20 mouse cellular contexts compared by ENCODE assay signal in the genomic region with DNA sequence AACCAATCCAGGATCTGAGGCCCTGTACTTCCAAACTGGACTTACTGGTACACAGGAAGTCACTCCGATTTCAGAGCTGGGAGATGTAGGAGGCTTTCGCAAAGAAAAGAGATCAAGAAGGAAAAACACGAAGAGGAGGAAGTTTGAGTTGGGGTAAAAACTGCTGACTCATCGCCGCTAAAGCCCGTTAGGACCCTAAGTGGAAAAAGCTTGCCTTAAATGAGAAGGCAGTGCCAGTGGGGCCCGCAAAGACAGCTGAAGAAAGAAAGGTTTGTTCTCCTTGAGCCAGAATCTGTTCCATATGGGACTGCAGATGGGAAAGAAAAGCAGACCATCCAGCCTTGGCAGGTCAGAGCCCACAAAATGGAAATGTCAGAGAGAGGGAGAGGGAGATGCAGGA. TPM values are rescaled to one million over a fixed set of nuclear protein-coding genes. Genes with fewer than 3 reads are reported as not detected.
A peak's percentile ranks its signal among the peaks of the same experiment; 100 is the strongest.
DNase-seq lines count a peak whose midpoint lies in the region; ATAC-seq and TF ChIP-seq lines count a peak whose summit lies in the region.
"Had no signal": no experiment of that assay in that cellular context is flagged by ENCODE, and none has a peak within 500 bp of the region (broad histone marks: within the 10 kb centered on the region; RNA-seq: fewer than 3 reads in every experiment).

No protein-coding gene starts in this region.

- H3K4me1 ChIP-seq in liver, adult 2 months (ENCODE audit: control insufficient read depth, insufficient read depth, low read length), result peaks cover 37% of the 10 kb centered on the region
- peaks cover 45% of the 10 kb centered on the region for H3K4me1 ChIP-seq in embryonic facial prominence, embryonic 10.5 days
- H3K4me1 ChIP-seq in limb, embryonic 10.5 days, result peaks cover 33% of the 10 kb centered on the region
- peaks cover 20% of the 10 kb centered on the region for H3K4me1 ChIP-seq in hindbrain, embryonic 12.5 days

- TF ChIP-seq CTCF in liver, adult 2 months (IDR thresholded peaks at IDR 0.05; ENCODE audit: low read depth, low read length), result no peak

- WGBS in liver, adult 2 months, result 77% methylated on average over 7 of the region's 7 CpGs
- 46% methylated on average over 7 of the region's 7 CpGs for WGBS in embryonic facial prominence, embryonic 10.5 days
- WGBS in limb, embryonic 10.5 days, result 74% methylated on average over 7 of the region's 7 CpGs
- 62% methylated on average over 7 of the region's 7 CpGs for WGBS in hindbrain, embryonic 12.5 days

- peak overlapping the region; percentile 33 for H3K27ac ChIP-seq in liver, adult 2 months (replicated peaks; ENCODE audit: insufficient read depth, low read depth, low read length)
- H3K27ac ChIP-seq in embryonic facial prominence, embryonic 10.5 days (replicated peaks), result peak overlapping the region; percentile 66
- H3K27ac ChIP-seq in limb, embryonic 10.5 days, result peak overlapping the region; percentile 53; the same call in 1 of the 2 replicates
- no peak overlapping the region; the same call in 1 of the 2 replicates for H3K27ac ChIP-seq in hindbrain, embryonic 12.5 days
- H3K27ac ChIP-seq: heart, embryonic 15.5 days; hindbrain, embryonic 14.5 days; liver, embryonic 14.5 days; stomach, postnatal 0 days had no signal

- no peak overlapping the region for H3K4me2 ChIP-seq in hindbrain, embryonic 12.5 days (replicated peaks)
- H3K4me2 ChIP-seq: heart, embryonic 15.5 days; hindbrain, embryonic 14.5 days; midbrain, embryonic 11.5 days had no signal

- H3K9ac ChIP-seq in liver, adult 2 months (ENCODE audit: low read depth, low read length), result no peak overlapping the region
- H3K9ac ChIP-seq in hindbrain, embryonic 12.5 days, result no peak overlapping the region
- H3K9ac ChIP-seq: heart, embryonic 15.5 days; hindbrain, embryonic 14.5 days; liver, embryonic 14.5 days had no signal

- no peaks in the 10 kb centered on the region for H3K9me3 ChIP-seq in embryonic facial prominence, embryonic 10.5 days
- no peaks in the 10 kb centered on the region for H3K9me3 ChIP-seq in limb, embryonic 10.5 days (replicated peaks)
- H3K9me3 ChIP-seq in hindbrain, embryonic 12.5 days (replicated peaks), result no peaks in the 10 kb centered on the region
- H3K9me3 ChIP-seq: heart, embryonic 15.5 days had no signal

- no peaks in the 10 kb centered on the region for H3K27me3 ChIP-seq in liver, adult 2 months (ENCODE audit: control insufficient read depth, insufficient read depth, low read length)
- H3K27me3 ChIP-seq in embryonic facial prominence, embryonic 10.5 days (replicated peaks; ENCODE audit: low read depth, poor library complexity, severe bottlenecking), result no peaks in the 10 kb centered on the region
- no peaks in the 10 kb centered on the region for H3K27me3 ChIP-seq in limb, embryonic 10.5 days (ENCODE audit: low read depth, poor library complexity, severe bottlenecking)
- no peaks in the 10 kb centered on the region for H3K27me3 ChIP-seq in hindbrain, embryonic 12.5 days
- H3K27me3 ChIP-seq: heart, embryonic 15.5 days had no signal

- H3K79me2 ChIP-seq in liver, adult 2 months (ENCODE audit: control insufficient read depth, insufficient read depth, low read length), result peaks cover 35% of the 10 kb centered on the region; the same call in 1 of the 2 replicates

- TF ChIP-seq POLR2A in liver, adult 2 months (IDR thresholded peaks at IDR 0.05; ENCODE audit: extremely low read depth, insufficient read depth, low read length), result no peak

- no peaks in the 10 kb centered on the region for H3K36me3 ChIP-seq in liver, adult 2 months (ENCODE audit: control insufficient read depth, insufficient read depth, low read length)
- H3K36me3 ChIP-seq in embryonic facial prominence, embryonic 10.5 days (replicated peaks), result no peaks in the 10 kb centered on the region
- H3K36me3 ChIP-seq in limb, embryonic 10.5 days, result no peaks in the 10 kb centered on the region
- no peaks in the 10 kb centered on the region for H3K36me3 ChIP-seq in hindbrain, embryonic 12.5 days
- H3K36me3 ChIP-seq: G1E; heart, embryonic 15.5 days had no signal

- H3K4me3 ChIP-seq in liver, adult 2 months (ENCODE audit: insufficient read depth, low read depth, low read length), result no peak overlapping the region
- H3K4me3 ChIP-seq in embryonic facial prominence, embryonic 10.5 days, result no peak overlapping the region
- no peak overlapping the region for H3K4me3 ChIP-seq in limb, embryonic 10.5 days
- no peak overlapping the region for H3K4me3 ChIP-seq in hindbrain, embryonic 12.5 days
- H3K4me3 ChIP-seq: heart, embryonic 15.5 days; myocyte had no signal

- ATAC-seq in hindbrain, embryonic 12.5 days (ENCODE audit: low FRiP score), result no peak
- no peak for ATAC-seq in monocyte, adult 5-6 weeks (replicated peaks; ENCODE audit: insufficient number of reproducible peaks, low FRiP score, low TSS enrichment, poor library complexity, severe bottlenecking)
- ATAC-seq: intestine, embryonic 16.5 days; lung, postnatal 0 days had no signal

- no peak for DNase-seq in liver, adult 2 months (ENCODE audit: extremely low read depth, low read depth, low spot score)
- DNase-seq in liver, result no peak
- peak; percentile 57 for DNase-seq in embryonic facial prominence, embryonic 10.5 days (ENCODE audit: low spot score)
- DNase-seq in limb, embryonic 10.5 days (ENCODE audit: low spot score), result no peak
- peak; percentile 45 for DNase-seq in mesoderm, embryonic 11.5 days (ENCODE audit: low read depth, low spot score)
- DNase-seq in heart, adult 9 months (ENCODE audit: low spot score in 2 of 2), result no peak
- DNase-seq: adrenal gland, postnatal 14 days; cerebellum, postnatal 36 days; gastrocnemius, postnatal 36 days had no signal

RNA-seq across cellular contexts. Expression of a gene that starts 24.8 kb away (rescaled TPM):
- 53.6 and 63.8 TPM in 2 replicates for total RNA-seq in liver, adult 2 months (2014; rRNA removed)
- polyA plus RNA-seq in liver, adult 2 months (2012; rRNA removed), result 156 and 257 TPM in 2 replicates
- polyA plus RNA-seq in embryonic facial prominence, embryonic 10.5 days (2016; fragmentation: Nextera tagmentation; extraction: Ambion mirVana), result 45.7 and 46.6 TPM in 2 replicates
- polyA plus RNA-seq in limb, embryonic 10.5 days (2016; fragmentation: Nextera tagmentation; extraction: Ambion mirVana), result 34.6 and 42.8 TPM in 2 replicates
- 59.1 and 59.4 TPM in 2 replicates for polyA plus RNA-seq in hindbrain, embryonic 12.5 days (2016; fragmentation: Nextera tagmentation; extraction: Ambion mirVana)
- 32.1 to 76.3 TPM (median 67.0 TPM) in 3 replicates for total RNA-seq in monocyte, adult 5-6 weeks (2017)

Comparison
In these comparisons a context has a peak if more than half of its experiments do, and no peak if none do; other contexts are left out.
1. DNase-seq: peak in embryonic facial prominence, embryonic 10.5 days (single experiment) and mesoderm, embryonic 11.5 days (single experiment); none in liver, adult 2 months (single experiment), liver (single experiment), limb, embryonic 10.5 days (single experiment) and heart, adult 9 months (0 of 2).